Mouse (Mus musculus) skeletal muscle tissue, adult 2 months (tissue): ENCODE data around the gene Ercc6l.
"Not testable (repeated sequence)": the region's sequence is repeated elsewhere in the genome, so short reads cannot be mapped to it uniquely, and the experiment has no call there.

ENCODE experiments used
- DNase-seq: peaks from one replicate; pipeline ENCODE4 v3.0.0-alpha.2; 2012; ENCODE audit warnings: low read depth, low spot score

Ercc6l gene

GRCm38 (mm10) chrX:102109349-102109748, 47.5 kb downstream of the Ercc6l start:
- DNase-seq = not testable (repeated sequence)

- not testable (repeated sequence) for DNase-seq
Observed at GRCm38 (mm10) chrX:102103830-102104229, 53.1 kb downstream of the Ercc6l start.

DNA sequence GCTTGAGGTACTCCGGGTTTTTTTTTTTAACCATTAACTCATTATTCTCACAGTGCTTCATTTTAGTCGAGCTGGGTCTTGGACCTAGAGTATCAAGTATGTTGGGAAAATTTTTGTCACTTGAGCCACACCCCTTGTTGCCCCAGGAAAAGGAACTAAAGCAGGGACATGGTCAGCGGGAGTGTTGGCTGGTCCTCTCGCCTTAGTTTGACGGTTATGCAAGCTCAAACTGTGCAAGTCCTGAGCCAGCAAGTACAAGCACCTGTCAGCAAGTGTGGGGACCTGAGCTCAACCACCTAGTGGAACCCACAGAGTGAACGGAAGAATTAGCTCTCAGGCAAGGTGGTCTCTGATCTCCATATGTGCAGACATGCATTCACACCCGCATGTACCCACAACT, 55.0 kb downstream of the Ercc6l start:
- no peak for DNase-seq

- DNase-seq = no peak
Observed at GRCm38 (mm10) chrX:102094381-102094904, 62.4 kb downstream of the Ercc6l start.
